Mouse (Mus musculus): ENCODE results near the gene Zyg11a. TPM values are rescaled to one million over a fixed set of nuclear protein-coding genes. Genes with fewer than 3 reads are reported as not detected.

The Zyg11a gene
- not detected for polyA plus RNA-seq (2017; shearing (Covaris generic))

GRCm38 (mm10) chr4:108217332-108218179 is at the start of gene Zyg11a:
TSS of gene Zyg11a (minus strand) at chr4:108218048.

GRCm38 (mm10) chr4:108165152-108165895 is 52.5 kb downstream of the Zyg11a start, which contains the start of gene Echdc2:
TSS of gene Echdc2 (plus strand) at chr4:108165437.

GRCm38 (mm10) chr4:108144880-108145279 is 73.0 kb downstream of the Zyg11a start, which contains the start of gene Scp2:
TSS of gene Scp2 (minus strand) at chr4:108144998.

Other genes starting within 250 kb of the Zyg11a start
- gene Slc1a7, start 249.7 kb downstream of the Zyg11a start, polyA plus RNA-seq (2017; shearing (Covaris generic)), result under 1 TPM in 1 of 2 experiments, not detected in 1; 0.13 TPM
- gene Podn, start 121.6 kb downstream of the Zyg11a start, polyA plus RNA-seq (2017; shearing (Covaris generic)), result under 1 TPM in 1 of 2 experiments, not detected in 1; 0.94 TPM
- gene Scp2, start 73.0 kb downstream of the Zyg11a start, polyA plus RNA-seq (2017; shearing (Covaris generic)), result 100 to 1,000 TPM; 291 to 308 TPM
- 1 to 10 TPM; 4.5 to 9.0 TPM for gene Echdc2, start 52.6 kb downstream of the Zyg11a start, polyA plus RNA-seq (2017; shearing (Covaris generic))
- 10 to 100 TPM; 19.4 to 19.5 TPM for gene Zyg11b, start 83.0 kb upstream of the Zyg11a start, polyA plus RNA-seq (2017; shearing (Covaris generic))
- gene Coa7, start 110.1 kb upstream of the Zyg11a start, polyA plus RNA-seq (2017; shearing (Covaris generic)), result 10 to 100 TPM; 20.1 to 24.8 TPM
- gene Shisal2a, start 165.3 kb upstream of the Zyg11a start, polyA plus RNA-seq (2017; shearing (Covaris generic)), result 1 to 10 TPM in 1 of 2 experiments, not detected in 1; 1.8 TPM
- 1 to 10 TPM; 2.7 to 3.4 TPM for gene Gpx7, start 188.9 kb upstream of the Zyg11a start, polyA plus RNA-seq (2017; shearing (Covaris generic))
- gene Tut4, start 241.4 kb upstream of the Zyg11a start, polyA plus RNA-seq (2017; shearing (Covaris generic)), result 10 to 100 TPM; 62.1 to 97.6 TPM

Data from inflammation-experienced regulatory T-cells (primary cell).